Mouse (Mus musculus) gastrocnemius, postnatal 25 days (tissue): ENCODE data around the gene Xbp1. TPM values are rescaled to one million over a fixed set of nuclear protein-coding genes. Genes with fewer than 3 reads are reported as not detected.
"Not testable (repeated sequence)": the region's sequence is repeated elsewhere in the genome, so short reads cannot be mapped to it uniquely, and the experiment has no call there.

Experiments
- DNase-seq: peaks from one replicate; pipeline ENCODE4 v3.0.0; 2022
- total RNA-seq, 2 experiments: library from RNA; stranded (reverse); gene quantifications; 1 replicate in 1 of 2; 2 replicates in 1 of 2; pipeline ENCODE4 v1.2.3; 2021

Xbp1 gene
- total RNA-seq, 2 experiments from 2014 or later, result 53.0 to 60.9 TPM

GRCm38 (mm10) chr11:5527865-5528523, 7.5 kb downstream of the Xbp1 start:
- no peak for DNase-seq

GRCm38 (mm10) chr11:5528841-5529240, 8.4 kb downstream of the Xbp1 start:
- DNase-seq, result no peak

GRCm38 (mm10) chr11:5530172-5530571, 9.7 kb downstream of the Xbp1 start:
- no peak for DNase-seq

GRCm38 (mm10) chr11:5530717-5531116, 10.3 kb downstream of the Xbp1 start:
- no peak for DNase-seq

GRCm38 (mm10) chr11:5533108-5533507, 12.6 kb downstream of the Xbp1 start:
- DNase-seq, result no peak

GRCm38 (mm10) chr11:5537454-5537853, 17.0 kb downstream of the Xbp1 start:
- DNase-seq, result not testable (repeated sequence)

- DNase-seq, result no peak
Observed at GRCm38 (mm10) chr11:5540331-5540730, 19.9 kb downstream of the Xbp1 start.

GRCm38 (mm10) chr11:5541230-5541798, 20.9 kb downstream of the Xbp1 start:
- no peak for DNase-seq

- DNase-seq, result peak; percentile 92
Observed at GRCm38 (mm10) chr11:5541799-5542481, 21.5 kb downstream of the Xbp1 start, which contains the start of gene Ccdc117. TSS of gene Ccdc117 (minus strand) at chr11:5542187.

- DNase-seq, result no peak
Observed at GRCm38 (mm10) chr11:5542482-5543185, 22.2 kb downstream of the Xbp1 start.

- DNase-seq, result no peak
Observed at GRCm38 (mm10) chr11:5543281-5543680, 22.8 kb downstream of the Xbp1 start.

- DNase-seq, result not testable (repeated sequence)
Observed at GRCm38 (mm10) chr11:5544709-5545108, 24.2 kb downstream of the Xbp1 start.

- no peak for DNase-seq
Observed at GRCm38 (mm10) chr11:5545457-5545856, 25.0 kb downstream of the Xbp1 start.

- no peak for DNase-seq
Observed at GRCm38 (mm10) chr11:5546693-5547092, 26.2 kb downstream of the Xbp1 start.

- DNase-seq, result no peak
Observed at GRCm38 (mm10) chr11:5551430-5551829, 31.0 kb downstream of the Xbp1 start.

GRCm38 (mm10) chr11:5551931-5552330, 31.5 kb downstream of the Xbp1 start:
- DNase-seq, result no peak

- DNase-seq, result no peak
Observed at GRCm38 (mm10) chr11:5560273-5560672, 39.8 kb downstream of the Xbp1 start.

- DNase-seq, result no peak
Observed at GRCm38 (mm10) chr11:5562625-5563268, 42.3 kb downstream of the Xbp1 start.

- no peak for DNase-seq
Observed at GRCm38 (mm10) chr11:5563898-5564297, 43.4 kb downstream of the Xbp1 start.

GRCm38 (mm10) chr11:5565596-5565995, 45.1 kb downstream of the Xbp1 start:
- DNase-seq, result no peak

- DNase-seq, result no peak
Observed at GRCm38 (mm10) chr11:5566506-5566905, 46.0 kb downstream of the Xbp1 start.

- no peak for DNase-seq
Observed at GRCm38 (mm10) chr11:5567654-5568053, 47.2 kb downstream of the Xbp1 start.
